Mouse (Mus musculus) cerebellum, adult 11 months (tissue): ENCODE measurements at regions not wholly inside any gene's neighbourhood (a gene's known extent, or its start where the extent isn't known, plus 50 kb on each side); places are given as distances from the start of the nearest gene placed in this dataset.
"Not testable (repeated sequence)": the region's sequence is repeated elsewhere in the genome, so short reads cannot be mapped to it uniquely, and the experiment has no call there.

ENCODE experiments used
- DNase-seq: peaks from one replicate; pipeline ENCODE4 v3.0.0; 2022

DNA sequence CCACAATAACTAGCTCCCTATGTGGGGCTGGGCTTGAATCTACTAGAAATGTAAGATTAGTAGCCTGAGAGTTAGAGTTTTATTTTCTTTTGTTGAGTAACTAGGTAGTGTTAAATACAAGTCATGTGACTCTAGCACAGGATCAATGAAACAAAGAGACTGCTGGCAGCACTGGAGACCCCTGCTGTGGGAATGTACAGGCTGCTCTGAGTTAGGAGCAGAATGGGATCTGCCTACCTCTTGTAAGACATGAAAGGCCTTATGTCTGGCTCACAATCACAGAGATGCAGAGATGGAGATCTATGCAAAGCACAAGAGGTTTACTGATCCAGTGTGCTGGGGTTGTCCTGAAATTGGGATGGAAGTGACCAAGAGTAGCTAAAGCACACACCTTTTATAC is 193.9 kb upstream of the Kcnmb2 start:
- DNase-seq: not testable (repeated sequence)

DNA sequence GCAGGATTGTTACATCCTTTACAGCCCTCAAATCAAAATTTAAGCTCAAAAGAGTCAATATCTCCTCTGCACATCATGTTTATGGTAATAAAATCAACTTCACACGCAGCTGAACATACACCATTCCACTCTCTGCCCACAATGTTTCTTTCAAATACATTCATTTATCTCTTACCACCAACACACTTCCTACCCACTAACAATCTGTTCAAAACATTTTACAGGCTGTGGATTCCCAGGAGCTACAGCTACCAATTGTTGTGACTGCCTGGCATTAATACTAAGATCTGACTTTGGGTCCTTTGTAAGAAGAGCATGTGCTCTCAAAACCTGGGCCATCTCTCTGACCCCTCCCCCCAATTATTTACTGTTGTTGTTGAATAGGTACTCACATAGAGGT is 161.0 kb upstream of the Kcnmb2 start:
- DNase-seq: no peak

DNA sequence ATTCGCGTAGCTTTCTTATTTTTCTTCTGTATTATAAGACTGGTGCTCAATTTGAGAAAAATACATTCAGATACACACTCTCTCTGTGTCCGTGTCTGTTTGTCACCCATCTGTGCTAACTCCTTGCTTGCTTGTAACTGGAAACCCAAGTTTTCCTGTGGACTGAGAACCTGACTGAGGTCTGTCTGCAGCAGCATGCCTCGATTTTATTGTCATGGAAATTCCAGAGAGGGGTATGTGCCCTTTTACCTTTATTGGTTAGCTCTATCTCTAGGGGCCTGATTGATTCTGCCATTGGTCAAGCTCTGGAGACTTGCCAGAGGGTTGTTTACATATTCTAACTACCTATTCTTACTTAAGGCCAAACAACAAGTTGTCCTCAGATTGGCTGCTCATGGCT is 146.4 kb upstream of the Kcnmb2 start:
- no peak for DNase-seq

DNA sequence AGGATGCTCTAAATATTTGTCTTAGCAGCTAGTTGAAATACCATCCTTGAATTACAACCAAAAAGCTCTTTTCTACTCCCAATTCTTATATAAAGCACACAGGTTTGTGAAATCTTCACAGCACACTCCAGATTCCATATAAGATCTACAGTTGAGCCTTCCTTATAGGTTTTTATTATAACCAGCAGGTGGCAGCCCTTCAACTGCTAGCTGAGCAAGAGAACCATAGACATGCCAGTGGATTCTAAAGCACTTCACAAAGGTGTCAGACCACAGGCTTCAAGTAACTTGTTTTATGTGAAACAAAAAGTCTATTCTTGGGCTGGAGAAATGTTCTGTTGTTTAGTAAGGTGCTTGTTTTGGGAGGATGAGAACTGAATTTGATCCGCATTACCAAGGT is 133.1 kb upstream of the Kcnmb2 start:
- DNase-seq: no peak

DNA sequence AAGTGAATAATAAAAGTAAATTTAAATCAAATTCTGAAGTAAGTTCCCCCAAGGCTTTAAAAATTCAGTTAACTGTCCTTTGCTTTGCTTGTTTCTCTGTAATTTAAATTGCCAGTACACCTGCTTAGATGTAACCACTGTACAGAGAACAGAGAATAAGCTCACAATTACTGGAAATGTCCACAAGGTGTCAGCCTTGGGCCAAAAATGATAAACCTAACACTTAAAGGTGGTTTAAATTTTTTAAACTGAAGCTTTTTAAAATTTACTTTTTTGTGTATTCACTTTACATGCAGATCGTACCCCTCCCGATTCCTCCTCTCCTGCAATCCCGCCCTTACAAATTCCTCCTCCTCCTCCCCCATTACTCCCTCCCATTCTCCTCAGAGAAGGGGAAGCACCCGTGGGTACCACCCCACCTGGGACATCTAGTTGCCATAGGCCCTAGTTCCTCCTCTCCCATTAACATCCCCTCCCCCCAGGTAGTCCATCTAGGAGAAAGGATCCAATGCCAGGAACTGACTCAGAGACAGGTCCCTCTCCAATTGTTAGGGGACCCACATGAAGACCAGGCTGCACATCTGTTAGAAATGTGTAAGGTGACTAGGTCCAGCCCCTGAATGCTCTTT is 111.9 kb upstream of the Kcnmb2 start:
- peak; percentile 13 for DNase-seq

DNA sequence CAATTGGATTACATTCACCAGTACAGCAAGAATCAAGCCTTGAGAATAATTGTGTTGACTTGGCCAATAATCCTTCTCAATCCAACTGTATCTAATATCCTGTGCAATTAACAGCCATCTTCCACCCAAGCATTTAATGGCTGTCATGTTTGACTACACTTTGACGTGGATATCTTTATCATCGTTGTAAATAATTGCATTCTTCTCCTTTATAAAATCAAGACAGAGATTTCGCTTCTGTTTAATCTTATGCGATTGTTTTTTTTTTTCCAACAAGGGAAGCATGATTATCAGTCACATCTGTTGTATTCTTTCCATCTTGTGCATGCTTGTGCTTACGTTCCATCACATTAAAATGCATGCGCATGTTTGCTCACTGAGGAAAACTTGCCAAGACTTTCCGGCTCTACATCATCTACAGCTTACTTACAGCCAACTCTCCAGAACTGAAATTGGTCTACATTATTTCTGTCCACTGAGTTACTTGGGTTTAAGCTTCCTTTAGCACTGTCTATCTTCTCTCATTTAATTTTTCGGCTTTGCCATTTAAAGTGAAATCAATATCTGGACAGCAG is 108.8 kb upstream of the Kcnmb2 start:
- DNase-seq: no peak

DNA sequence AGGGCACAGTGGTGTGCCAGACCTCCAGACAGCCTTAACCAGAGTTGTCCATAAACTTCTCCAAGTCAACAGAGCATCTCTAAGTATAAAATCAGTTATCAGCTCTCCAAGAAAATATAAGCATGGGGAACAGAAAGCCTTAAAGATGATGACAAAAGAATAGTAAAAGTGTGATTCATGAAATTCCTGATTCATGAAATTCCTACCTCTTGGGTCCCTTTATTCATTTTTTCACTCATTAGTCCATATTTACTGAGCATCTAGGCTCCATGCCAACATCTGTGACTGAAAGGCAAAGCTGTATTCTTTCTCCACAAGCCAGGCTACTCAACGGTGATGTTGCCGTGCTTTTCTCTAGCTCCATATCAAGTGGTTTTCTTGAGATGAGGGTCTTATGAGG is 105.7 kb upstream of the Kcnmb2 start:
- no peak for DNase-seq

DNA sequence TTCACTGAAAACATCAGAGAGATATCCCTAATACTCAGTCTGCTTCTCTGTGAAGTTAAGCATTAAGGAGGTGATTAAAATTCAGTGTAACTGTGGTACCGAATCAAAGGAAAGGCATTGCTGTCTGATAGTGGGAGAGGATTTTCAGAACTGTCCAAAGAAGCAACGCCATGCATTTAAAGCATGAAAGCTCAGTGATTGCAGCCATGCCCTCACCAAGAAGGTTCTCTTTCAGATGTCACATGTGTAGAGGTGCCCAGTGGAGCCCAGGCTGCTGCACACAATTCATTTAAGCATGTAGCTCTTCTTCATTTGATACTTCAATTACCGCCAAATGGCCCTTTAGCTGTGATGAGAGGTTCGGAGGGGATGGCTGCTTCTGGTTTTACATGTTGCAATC is 103.1 kb upstream of the Kcnmb2 start:
- DNase-seq: no peak

DNA sequence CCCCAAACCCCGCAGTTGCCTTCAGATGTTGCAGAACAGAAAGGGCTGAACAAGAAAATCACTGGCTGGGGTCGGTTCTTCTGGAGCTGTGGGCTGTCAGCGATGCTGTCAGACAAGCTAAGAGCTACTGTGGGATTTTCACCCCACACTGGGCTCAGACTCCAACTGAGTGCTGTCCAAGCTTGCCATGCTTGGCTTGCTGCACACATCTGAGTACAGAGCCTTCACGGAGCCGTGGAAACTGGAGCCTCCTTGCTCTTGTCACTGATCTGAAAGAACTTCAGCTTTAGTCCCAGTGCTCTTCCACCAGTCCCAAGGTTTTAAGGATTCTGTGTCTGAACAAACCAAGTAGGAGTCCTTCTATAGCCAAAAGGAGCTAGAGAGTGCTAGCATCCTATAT is 98.3 kb upstream of the Kcnmb2 start:
- DNase-seq: no peak

DNA sequence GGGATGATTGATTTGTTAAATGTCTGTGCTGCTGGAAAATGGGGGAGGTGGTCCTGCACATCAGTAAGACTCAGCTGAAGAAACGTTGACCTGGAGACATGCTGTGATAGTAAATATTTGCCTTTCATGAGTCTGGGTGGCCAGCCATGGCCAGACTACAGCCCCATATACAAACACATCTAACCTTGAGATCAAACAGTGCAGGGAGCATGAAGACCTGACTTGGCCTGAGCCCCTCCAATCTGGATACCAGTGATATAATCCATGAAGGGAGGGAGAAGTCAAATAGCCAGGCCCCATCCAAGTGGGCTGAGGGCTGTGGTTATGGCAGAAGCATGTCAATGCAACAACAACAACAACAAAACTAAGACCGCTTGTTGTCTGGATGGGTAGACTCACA is 94.6 kb upstream of the Kcnmb2 start:
- DNase-seq: no peak

DNA sequence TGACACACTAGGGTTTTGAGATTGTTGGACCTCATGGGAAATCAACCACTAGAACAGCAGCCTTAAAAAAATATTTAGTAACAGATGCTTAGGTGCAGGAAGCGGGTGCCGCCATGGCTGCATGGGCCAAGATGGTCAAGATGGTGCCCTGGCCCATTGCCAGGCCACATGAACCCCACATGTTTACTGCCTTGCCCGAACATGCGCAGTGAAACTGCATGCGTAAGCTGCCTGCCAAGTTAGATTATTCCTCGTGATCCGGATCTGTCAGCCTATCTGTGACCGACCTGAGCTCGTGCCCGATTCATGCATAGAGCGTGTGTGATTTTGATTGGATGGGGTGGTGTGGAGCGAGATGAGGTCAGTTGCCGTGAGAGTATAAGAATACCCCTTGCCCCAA is 93.2 kb upstream of the Kcnmb2 start:
- not testable (repeated sequence) for DNase-seq

DNA sequence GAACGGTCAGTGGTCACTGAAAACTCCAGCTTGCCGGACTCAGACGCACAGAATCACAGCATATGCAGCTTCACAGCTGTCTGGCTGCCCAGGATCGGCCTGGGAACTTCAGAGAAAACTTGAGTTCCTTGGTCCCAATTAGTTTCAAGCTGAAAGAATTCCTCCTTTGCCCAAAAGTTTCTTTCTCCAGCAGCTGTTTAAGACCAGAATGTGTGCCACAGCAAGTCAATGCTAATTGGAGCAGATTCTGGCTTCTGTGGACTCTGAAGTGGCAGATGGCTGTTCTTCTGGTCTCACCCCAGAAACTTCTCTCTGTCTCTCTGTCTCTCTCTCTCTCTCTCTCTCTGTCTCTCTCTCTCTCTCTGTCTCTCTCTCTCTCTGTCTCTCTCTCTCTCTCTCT is 91.1 kb upstream of the Kcnmb2 start:
- DNase-seq: no peak

DNA sequence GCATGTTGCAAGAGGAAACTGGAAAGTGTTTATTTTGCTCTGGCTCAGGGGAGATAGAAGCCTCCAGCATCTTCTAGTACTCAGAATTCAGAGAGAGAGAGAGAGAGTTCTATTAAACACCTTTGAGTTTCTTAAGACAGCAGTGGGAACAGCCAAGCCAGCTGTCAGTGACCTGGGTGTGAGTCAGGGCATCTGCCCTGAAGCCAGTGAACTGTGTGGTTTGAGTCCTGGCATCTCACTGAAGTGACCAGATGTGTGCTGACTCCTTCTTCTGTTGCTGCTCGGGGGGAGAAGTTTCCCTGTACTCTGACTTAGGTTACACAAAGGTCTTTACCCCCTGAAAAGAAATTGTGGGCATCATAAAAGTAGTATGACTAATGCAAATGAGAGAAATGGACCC is 70.4 kb upstream of the Kcnmb2 start:
- no peak for DNase-seq

DNA sequence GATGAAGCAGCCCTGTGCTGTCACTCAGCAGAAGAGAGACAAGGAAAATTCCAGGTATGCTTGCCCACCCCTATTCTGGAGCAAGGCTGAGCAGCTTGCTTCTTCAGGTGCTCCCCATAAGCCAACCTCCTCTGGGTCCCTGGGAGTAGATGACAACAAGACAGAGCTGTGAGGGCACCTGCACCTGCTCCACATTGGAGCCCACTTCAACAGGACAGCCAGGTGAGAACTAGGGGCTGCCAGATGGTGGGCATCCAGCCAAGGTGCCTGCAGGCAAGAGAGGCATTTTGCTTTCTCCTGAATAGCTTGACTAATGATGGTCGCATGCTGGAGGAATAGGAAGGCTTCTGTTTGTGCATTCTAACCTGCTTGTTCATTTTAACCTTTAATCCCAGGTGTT is 61.1 kb upstream of the Kcnmb2 start:
- peak; percentile 2 for DNase-seq

DNA sequence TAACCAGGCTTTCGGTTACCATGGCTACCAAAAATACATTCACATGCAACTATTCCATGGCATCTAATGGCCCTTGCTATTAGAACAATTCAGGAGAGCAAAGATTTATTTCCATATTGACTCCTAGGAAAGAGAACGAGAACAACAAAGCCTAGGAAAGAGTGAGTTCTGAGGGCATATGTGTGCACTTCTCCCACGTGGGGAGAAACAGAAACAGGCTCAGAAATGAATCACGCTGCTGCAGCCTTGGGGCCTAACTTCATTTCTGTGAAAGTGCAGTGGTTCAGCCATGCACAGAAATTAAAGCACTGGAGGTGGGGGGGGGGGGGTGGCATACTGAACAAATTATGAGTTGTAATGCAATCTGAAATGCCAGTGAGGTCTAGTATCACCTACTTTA is 55.2 kb upstream of the Kcnmb2 start:
- DNase-seq: no peak
